Mouse (Mus musculus) skeletal muscle tissue, adult 2 months (tissue): Measurements from ENCODE around the gene Yap1.
A peak's percentile ranks its signal among the peaks of the same experiment; 100 is the strongest.
"Not testable (repeated sequence)": the region's sequence is repeated elsewhere in the genome, so short reads cannot be mapped to it uniquely, and the experiment has no call there.

Source experiments
- DNase-seq: peaks from one replicate; pipeline ENCODE4 v3.0.0-alpha.2; 2012; ENCODE audit warnings: low read depth, low spot score

The Yap1 gene

DNA sequence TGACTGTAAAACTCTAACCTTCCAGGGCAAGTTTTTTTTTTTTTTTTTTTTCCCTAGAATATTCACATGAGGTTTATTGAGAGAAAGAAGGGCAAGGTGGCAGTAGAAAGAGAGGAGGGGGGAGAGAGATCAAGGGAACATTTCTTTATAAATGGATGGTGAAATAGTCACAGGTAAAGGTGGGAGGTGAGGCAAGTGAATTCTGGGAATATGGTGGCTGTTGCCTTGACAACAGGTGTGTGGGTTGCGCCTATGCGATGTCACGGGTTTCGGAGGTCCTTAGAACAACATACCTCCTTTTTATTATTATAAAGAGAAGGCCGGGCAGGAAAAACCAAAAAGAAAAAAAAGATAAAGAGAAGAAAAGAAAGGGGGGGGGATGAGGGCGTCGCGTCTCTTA is 89.5 kb downstream of the Yap1 start:
- DNase-seq = no peak

DNA sequence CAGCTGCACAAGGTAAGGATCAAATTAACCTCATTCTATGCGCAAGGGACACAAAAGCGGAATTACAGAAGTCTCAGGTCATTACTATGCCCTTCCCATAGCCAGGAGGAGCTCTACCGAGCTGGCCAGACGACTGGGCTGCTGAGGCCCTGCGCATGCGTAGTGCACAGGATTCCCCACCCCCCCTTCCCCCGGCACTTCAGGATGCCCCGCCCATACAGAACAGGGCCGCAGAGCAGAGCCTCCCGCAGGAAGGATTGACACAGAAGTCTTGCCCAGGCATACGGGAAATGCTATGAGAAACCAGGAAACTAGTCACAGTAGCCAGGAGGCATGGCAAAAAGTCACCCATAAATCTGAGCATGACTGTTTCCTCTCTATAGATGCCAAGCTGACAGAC is 89.9 kb downstream of the Yap1 start:
- peak; percentile 85 for DNase-seq

DNA sequence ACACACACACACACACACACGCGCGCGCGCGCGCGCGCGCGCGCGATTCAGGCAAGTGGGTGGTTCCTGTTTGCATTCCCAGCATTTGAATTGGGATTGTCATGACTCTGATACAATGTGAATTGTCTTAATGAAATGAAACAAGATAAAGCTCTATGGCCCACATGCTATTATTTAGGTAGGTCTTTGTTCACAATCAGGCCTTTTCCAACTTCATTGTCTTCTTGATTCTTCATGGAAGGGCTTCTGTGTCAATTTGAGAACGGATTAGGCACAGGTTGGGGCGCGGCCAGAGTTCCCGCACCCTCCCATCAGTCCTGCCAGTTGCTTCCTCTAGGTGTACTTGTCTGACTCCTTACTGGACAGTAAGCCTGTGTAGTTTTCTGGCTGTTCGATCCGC is 90.4 kb downstream of the Yap1 start:
- no peak for DNase-seq

DNA sequence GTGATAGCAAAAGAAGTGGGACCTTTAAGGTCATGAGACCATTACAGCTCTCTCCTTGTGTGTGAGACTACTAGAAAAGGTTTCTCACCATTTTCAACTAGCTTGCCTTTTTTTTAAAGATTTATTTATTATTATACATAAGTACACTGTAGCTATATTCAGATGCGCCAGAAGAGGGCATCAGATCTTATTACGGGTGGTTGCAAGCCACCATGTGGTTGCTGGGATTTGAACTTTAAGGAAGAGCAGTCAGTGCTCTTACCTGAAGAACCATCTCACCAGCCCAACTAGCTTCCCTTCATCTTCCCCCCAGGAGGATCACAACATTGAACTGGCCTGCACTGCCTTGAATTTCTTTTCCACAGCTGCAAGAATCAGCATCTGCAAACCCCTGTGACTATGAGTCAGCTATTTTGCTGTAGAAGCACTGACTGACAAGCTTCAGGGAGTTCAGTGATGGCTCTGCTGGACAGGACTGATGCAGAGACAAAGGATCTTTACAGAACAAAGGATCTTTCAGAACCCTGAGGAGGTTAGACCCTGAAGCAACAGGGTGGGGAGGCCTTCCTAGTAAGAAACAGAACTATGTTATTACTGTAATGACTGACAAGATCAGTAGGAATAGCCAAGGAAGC is 96.9 kb downstream of the Yap1 start:
- DNase-seq = no peak

DNA sequence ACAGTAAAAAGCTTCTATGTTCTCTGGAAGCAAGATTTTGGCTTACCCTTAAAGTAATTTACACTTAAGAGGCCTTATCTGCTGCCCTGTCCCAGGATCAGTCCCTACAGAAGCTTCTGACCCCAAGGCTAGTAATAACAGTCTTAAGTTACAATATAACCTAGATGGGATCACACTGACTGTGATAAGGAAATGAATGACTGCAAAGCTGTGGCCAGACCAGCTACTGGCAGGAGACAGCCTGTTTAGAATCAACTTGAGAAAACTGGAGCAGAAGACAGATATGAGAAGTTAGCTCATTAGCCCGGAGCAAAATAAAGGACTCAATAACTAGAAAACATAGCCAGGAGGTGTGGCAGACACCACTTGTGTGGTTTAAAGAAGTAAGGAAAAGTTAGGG is 97.8 kb downstream of the Yap1 start:
- DNase-seq = no peak

DNA sequence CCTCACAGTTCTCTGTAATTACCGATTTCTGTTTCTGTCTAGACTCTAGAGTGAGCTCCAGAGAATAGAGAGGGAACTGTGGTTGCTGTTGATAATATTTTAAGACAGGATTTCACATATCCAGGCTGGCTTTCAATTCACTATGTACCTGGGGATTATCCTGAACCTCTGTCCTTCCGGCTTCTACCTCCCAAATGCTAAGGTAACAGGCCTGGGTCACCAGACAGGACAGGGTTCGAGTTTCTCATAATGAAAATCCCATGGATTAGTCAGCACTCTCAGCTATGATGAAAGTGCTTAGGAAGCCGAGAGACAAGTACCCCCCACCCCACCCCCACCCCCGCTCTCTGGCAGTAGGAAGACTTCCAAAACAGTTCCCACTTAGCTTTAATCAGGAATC is 100.6 kb downstream of the Yap1 start:
- no peak for DNase-seq

DNA sequence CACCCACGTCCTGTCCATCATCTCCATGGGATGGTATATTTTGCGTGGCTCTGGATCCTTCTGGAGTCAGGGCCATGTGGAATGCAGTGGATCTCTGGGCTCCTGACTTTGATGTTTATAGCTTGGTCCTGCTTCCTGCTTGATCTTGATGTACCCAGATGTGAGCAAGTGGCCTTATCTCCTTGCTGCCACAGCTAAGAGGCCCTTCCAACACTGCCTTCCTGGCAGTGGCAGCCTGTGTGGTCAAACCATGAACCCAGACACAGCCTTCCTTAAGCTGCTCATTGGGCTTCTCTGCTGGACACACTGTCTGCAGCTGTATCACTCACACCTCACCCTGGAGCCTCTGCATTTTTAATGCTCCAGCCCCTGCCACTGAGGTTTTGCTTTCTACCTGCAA is 101.1 kb downstream of the Yap1 start:
- no peak for DNase-seq

DNA sequence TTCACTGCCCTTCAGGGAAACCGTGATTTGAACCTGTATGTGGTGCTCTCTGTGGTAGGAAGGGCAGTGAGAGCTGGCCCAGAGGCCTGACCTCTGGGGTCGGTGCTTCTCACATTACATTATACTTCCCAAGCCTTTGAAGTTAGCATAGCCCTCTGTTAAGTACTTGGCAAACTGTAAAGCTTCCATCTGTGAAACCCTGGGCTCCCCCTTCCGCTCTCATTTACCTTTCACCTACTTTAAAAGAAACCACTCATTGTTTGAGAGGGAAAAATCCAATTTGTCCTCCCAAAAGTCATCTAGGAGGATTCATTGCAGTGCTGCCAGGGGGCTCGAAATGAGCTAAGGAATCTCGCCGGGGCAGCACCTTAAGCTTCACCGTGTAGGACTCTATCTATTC is 102.1 kb downstream of the Yap1 start:
- DNase-seq = no peak

DNA sequence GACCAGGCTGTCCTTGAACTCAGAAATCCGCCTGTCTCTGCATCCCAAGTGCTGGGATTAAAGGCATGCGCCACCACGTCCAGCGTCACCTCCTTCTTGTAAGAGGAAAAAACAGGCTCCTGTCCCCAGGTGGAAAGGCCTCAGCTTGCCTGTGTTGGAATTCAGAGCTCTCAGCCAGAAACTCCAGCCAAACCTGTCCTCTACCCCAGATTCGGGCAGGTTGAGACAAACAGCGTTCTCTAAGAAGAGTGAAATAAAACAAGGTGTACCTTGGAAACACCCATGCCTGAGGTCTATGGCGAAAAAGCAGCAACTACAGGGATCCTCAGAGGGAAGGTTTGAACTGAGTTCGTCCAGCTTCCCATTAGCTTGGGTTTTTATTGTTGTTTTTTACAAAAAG is 103.4 kb downstream of the Yap1 start:
- no peak for DNase-seq

DNA sequence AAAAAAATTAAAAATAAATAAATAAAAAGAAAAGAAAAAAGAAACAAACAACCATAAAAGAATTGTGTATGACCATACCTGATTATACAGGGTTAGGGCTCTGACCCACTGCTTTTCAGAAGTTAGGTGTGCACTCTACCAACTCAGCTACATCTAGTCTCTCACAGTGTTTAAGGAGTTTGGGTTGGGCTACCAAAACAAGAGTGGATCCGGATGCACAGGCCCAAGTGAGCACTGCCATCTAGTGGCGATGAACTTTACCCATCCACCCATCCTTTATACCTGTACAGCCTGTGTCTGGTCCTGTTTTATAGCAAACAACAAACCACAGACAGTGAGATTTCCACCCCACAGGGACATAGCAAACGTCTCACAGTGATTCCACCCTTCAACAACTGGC is 106.9 kb downstream of the Yap1 start:
- peak; percentile 38 for DNase-seq

DNA sequence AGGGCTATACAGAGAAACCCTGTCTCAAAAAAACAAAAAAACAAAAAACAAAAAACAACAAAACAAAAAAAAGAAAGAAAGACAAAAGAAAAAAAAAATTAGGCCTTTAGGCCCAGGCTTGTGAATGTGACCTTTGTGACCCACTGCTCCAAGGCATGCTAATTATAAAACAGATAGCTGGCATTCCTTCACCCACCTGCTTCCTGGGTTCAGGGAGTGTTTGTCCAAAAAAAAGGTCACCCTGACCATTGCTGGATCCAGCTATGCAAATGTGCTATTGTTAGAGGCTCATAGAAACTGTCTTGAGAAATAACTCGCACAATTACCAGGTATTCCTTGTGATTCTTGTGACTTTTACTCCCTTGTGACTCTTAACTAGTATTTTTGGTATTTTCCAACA is 112.6 kb downstream of the Yap1 start:
- DNase-seq = not testable (repeated sequence)

DNA sequence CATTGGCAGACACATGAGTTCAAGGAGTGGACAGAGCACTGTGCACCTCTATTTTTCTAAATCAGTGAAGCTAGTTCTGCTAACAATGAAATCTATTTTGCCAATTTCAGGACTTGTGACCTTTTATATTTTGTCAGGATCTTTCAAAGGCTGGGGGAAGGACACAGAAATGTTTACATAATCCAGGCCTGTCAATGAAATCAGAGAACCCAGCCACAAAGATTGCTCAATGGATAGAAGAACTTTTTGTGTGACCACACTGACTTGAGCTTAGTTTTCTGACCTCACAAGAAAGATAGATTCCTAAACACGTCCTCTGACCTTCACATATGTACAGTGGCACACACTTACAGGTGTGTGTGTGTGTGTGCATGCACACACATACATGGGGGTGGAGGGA is 113.2 kb downstream of the Yap1 start:
- DNase-seq = no peak

DNA sequence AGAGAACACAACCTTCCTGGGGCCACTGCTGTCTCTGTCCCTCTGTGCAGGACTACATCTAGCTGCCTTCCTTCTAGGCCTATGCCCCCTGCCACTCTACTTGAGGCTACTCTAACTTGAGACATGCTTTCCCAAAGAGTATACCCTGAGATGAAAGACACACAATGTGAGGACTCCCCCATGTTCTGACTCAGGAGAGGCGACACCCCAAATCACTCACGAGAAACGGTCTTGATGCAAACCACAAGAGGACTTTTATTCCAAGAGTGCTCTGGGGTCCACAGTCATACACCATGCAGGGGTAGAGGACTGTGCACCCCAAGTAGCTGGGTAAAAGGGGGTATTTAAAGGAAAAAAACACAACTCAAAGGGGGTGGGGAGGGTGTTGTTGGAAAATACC is 120.0 kb downstream of the Yap1 start:
- DNase-seq = no peak

DNA sequence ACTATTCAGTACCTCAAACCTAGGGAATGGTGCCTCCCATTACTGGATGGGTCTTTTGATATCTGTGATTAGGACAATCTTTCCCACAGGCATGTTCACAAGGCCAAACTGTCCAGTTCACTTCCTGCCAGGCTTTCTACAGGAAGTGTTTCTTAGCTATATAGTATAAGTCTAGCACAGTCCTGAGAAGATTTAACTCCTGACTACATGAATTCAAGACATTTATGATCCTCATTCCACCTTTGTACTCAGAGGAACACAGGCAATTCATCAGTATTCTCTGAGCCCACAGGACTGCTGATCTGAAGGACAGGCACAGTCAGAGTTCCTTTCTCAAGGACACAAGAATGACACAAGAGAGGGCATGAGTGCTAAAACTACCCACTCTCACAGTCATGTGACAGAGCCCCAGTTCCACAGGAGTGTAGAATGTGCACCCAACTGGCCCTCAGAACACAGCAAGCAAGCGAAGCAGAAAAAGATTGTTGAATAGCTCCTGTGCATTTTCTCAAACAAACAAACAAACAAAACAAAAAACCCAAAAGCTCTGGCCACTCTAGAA is 122.0 kb downstream of the Yap1 start:
- DNase-seq = no peak
